Mouse (Mus musculus) spleen, adult 2 months (tissue): Measurements from ENCODE around the gene Cd52. TPM values are rescaled to one million over a fixed set of nuclear protein-coding genes. Genes with fewer than 3 reads are reported as not detected.
A peak's percentile ranks its signal among the peaks of the same experiment; 100 is the strongest.

ENCODE experiments used
- DNase-seq, 2 experiments: peaks; one replicate each; pipeline versions ENCODE4 v3.0.0 to v3.0.0-alpha.2; 2012 to 2021; ENCODE audit warnings: low spot score in 2 of 2, low read depth in 1 of 2
- H3K27ac ChIP-seq: fragments of 200-500 bp; 2 replicates; pipeline ENCODE4 v1.5.1; 2012; ENCODE audit warnings: low read length, inconsistent platforms; ENCODE audit not compliant: insufficient read depth
- H3K27me3 ChIP-seq: fragments of 200-500 bp; 2 replicates; pipeline ENCODE4 v1.6.1; 2012; ENCODE audit warnings: mild to moderate bottlenecking, moderate library complexity, low read length, inconsistent platforms; ENCODE audit not compliant: control insufficient read depth, insufficient read depth
- H3K36me3 ChIP-seq: fragments of 200-500 bp; 2 replicates; pipeline ENCODE4 v1.6.1; 2012; ENCODE audit warnings: mild to moderate bottlenecking, low read length, inconsistent platforms; ENCODE audit not compliant: control insufficient read depth, insufficient read depth
- H3K4me1 ChIP-seq: fragments of 200-500 bp; 2 replicates; pipeline ENCODE4 v1.6.1; 2011; ENCODE audit warnings: inconsistent platforms; ENCODE audit not compliant: control insufficient read depth, insufficient read depth, insufficient read length
- H3K4me3 ChIP-seq: fragments of 200-500 bp; 2 replicates; pipeline ENCODE4 v1.5.1; 2011; ENCODE audit warnings: mild to moderate bottlenecking, inconsistent platforms; ENCODE audit not compliant: insufficient read depth, insufficient read length; ENCODE audit errors: extremely low read depth
- CTCF ChIP-seq: fragments of 200-500 bp; IDR thresholded peaks from 2 replicates; pipeline ENCODE4 v1.5.1; 2011; ENCODE audit warnings: mild to moderate bottlenecking, inconsistent platforms; ENCODE audit not compliant: insufficient read depth, insufficient read length, insufficient replicate concordance; ENCODE audit errors: extremely low read depth
- POLR2A ChIP-seq: fragments of 200-500 bp; IDR thresholded peaks from 2 replicates; pipeline ENCODE4 v1.6.1; 2011; ENCODE audit warnings: low read depth, low read length, inconsistent platforms
- WGBS: fragments of 180-500 bp; shearing (Covaris S2); methylation state at CpG from one replicate; pipeline ENCODE4 v1.1.7; 2018; 5-methylcytosine and 5-hydroxymethylcytosine counted together
- polyA plus RNA-seq: library from polyadenylated mRNA; depleted of rRNA; stranded (reverse); fragments of >200 nt; gene quantifications from 2 replicates; pipeline ENCODE4 v1.2.3, GENCODE M21; 2012

Cd52 gene
- polyA plus RNA-seq, 1 experiment: 461 TPM

GRCm38 (mm10) chr4:134128983-134129362 lies 34.1 kb upstream of the Cd52 start:
- DNase-seq: peak in 1 of 2 experiments; percentile 38
- WGBS: under 1% methylated on average over 14 of the region's 14 CpGs
- peaks cover 21% of the 10 kb centered on the region for H3K4me1 ChIP-seq

DNA sequence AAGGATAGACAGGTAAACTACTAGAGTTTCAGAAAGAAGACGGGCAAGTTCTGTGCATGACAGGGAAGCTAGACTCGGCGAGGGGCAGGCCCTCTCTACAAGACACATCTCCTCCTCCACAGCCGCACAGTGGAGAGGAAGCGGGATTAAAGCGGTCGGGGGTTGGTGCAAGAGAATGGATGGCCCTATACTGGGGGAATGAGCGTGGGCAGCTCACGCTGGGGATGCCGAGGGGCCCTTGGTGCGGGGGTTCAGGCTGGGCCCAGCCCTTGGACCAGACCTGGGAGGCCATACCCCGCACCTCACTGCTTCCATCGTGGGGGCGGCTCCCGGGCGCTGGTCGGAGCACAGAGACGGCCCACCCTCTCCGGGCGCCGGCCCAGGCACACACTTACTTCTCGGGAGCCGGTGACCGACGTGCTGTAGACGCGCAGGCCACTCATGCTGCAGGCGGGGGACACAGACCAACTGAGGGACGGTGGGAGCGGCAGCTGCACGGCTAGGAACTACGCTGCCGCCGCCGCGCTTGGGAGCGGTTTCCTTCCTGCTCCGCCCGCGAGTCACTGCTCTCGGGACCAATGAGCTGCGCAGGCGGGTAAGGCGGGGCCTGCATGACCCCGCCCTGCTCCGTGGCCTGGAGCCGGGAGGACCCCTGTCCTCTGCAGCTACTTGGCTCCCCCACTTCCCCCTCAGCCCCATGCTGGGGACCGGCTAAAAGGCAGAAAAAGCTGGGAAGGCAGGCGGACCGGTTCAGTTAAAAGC lies 33.5 kb upstream of the Cd52 start, which contains the start of gene Sh3bgrl3:
Gene Sh3bgrl3 (minus strand): TSS at position 569 of the 762 bp plus-strand sequence.
- H3K4me3 ChIP-seq: peak within 1 kb of the TSS; percentile 92
- under 1% methylated on average over 50 of the region's 50 CpGs for WGBS
- peak within 1 kb of the TSS; percentile 94 for H3K27ac ChIP-seq
- no peaks in the 10 kb centered on the region for H3K27me3 ChIP-seq
- DNase-seq: peak in 1 of 2 experiments; percentile 91
- TF ChIP-seq CTCF (no peak), POLR2A (peak; percentile 95)
- peaks cover 26% of the 10 kb centered on the region for H3K4me1 ChIP-seq
- peaks cover 17% of the 10 kb centered on the region for H3K36me3 ChIP-seq

More at GRCm38 (mm10) chr4:134128983-134129362, 34.1 kb upstream of the Cd52 start:
- peak overlapping the region; percentile 94 for H3K27ac ChIP-seq
- peaks cover 17% of the 10 kb centered on the region for H3K36me3 ChIP-seq
- TF ChIP-seq POLR2A: no peak
- no peak for TF ChIP-seq CTCF
- no peaks in the 10 kb centered on the region for H3K27me3 ChIP-seq
- H3K4me3 ChIP-seq: peak overlapping the region; percentile 74

DNA sequence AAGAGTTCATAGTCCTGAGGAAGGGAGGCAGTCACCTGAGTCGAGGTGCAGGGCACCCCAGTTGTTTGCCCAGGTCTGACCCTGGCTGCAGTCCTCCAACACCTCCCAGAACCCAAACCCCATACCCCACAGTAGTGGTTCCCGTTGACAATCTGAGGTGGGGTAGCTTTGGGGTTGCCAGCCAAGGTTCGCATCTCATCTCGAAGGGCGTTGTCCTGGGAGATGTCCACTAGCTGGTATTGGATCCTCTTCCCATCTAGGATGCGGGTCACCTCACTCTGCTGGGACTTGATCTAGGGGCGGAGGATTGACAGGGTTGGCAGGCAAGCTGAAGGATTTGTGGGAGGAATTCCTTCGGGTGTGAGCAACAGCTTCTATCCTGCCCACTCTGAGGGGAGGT lies 32.9 kb upstream of the Cd52 start:
- Histone ChIP-seq H3K36me3 (peaks cover 17% of the 10 kb centered on the region), H3K27ac (peak overlapping the region; percentile 93), H3K4me3 (peak overlapping the region; percentile 92), H3K27me3 (no peaks in the 10 kb centered on the region), H3K4me1 (peaks cover 29% of the 10 kb centered on the region)
- no peak for DNase-seq
- WGBS: 32% methylated on average over 8 of the region's 8 CpGs
- TF ChIP-seq CTCF (no peak), POLR2A (no peak)

- TF ChIP-seq POLR2A (no peak), CTCF (no peak)
- Histone ChIP-seq H3K27me3 (no peaks in the 10 kb centered on the region), H3K36me3 (peaks cover 17% of the 10 kb centered on the region), H3K4me3 (peak overlapping the region; percentile 92; the same call in 1 of the 2 replicates), H3K27ac (no peak overlapping the region), H3K4me1 (peaks cover 36% of the 10 kb centered on the region)
- no peak for DNase-seq
- 75% methylated on average over 7 of the region's 7 CpGs for WGBS
Observed at GRCm38 (mm10) chr4:134127121-134127455, 32.2 kb upstream of the Cd52 start.

DNA sequence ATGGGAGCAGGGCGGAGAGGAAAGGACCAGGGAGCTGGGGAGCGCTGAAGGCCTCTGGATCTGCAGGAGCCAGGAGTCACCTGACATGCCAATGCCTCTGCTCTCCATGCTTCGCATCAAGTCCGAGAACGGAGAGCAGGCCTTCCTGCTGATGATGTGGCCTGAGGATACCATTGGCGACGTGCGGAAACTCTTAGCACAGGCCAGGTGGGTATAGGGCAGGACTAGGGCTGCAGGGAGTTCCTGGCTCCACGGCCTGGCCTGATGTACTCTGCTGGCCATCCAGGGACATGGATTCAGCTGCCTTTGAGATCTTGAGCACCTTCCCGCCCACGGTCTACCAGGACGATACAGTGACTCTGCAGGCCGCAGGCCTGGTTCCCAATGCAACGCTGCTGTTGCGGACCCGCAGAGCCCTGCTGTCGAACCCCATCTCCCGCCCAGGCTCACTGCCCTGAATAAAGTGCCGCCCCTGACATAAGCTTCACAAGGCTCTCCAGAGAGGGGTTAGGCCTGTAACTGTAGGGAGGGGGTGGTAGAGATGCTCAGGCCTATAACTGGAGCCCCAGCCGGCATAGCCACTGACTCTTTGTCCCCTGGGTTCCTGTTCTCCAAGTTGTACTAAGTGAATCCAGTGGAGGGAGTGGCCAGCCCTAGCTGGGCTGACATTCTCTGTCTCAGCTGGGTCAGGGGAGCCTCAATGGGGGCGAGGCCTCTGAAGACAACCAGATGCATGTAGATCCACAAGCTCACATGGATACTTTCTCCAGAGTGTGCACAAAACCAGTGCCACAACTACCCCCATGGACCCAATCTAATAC lies 31.6 kb upstream of the Cd52 start:
- H3K36me3 ChIP-seq: peaks cover 17% of the 10 kb centered on the region
- peaks cover 36% of the 10 kb centered on the region for H3K4me1 ChIP-seq
- WGBS: 90% methylated on average over 21 of the region's 21 CpGs
- no peak overlapping the region for H3K27ac ChIP-seq
- TF ChIP-seq CTCF: no peak
- TF ChIP-seq POLR2A: no peak
- H3K27me3 ChIP-seq: no peaks in the 10 kb centered on the region
- DNase-seq: no peak
- H3K4me3 ChIP-seq: no peak overlapping the region

DNA sequence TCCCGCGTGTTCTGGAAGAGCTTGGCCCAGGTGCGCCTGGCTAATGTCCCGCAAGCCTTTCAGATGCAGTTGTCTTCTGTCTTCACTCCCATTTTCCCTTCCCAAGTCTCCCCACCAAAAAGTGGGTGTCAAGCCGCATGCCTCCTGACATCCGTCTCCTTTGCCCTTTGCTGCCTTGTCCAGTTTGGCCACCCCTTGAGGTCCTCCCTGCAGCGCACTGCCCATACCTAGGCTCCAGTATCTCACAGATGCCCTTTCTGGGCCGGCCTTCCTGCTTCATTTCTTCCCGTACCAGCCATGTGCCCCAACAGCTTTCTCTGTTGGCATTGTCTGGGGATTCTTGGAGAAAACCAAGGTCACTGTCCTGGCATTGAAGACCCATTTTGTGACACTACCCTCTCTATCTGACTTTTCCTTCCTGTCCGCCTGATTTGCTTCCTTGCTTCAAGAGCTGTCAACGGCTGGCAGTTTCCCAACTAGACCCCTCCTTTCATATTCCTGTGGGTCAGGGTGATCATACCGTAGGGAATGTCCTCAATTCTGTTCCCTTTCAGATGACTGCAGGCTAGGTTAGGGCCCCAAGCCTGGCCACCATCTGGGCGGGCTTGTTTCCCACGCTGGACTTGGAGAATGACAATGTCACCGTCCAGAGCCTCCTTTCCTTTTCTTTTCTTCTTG lies 30.6 kb upstream of the Cd52 start:
- Histone ChIP-seq H3K36me3 (peaks cover 17% of the 10 kb centered on the region), H3K27ac (no peak overlapping the region)

More for the DNA sequence above, 30.6 kb upstream of the Cd52 start:
- TF ChIP-seq CTCF (no peak), POLR2A (no peak)
- no peaks in the 10 kb centered on the region for H3K27me3 ChIP-seq
- H3K4me1 ChIP-seq: peaks cover 45% of the 10 kb centered on the region
- 91% methylated on average over 15 of the region's 15 CpGs for WGBS
- DNase-seq: no peak
- no peak overlapping the region for H3K4me3 ChIP-seq
